Mouse (Mus musculus): ENCODE data around the gene Ncs1.

GRCm38 (mm10) chr2:31239833-31240232 lies 5.8 kb upstream of the Ncs1 start:
- no peak for TF ChIP-seq CTCF (IDR thresholded peaks at IDR 0.05; ENCODE audit: insufficient read depth, low read depth, low read length)
- no peak for TF ChIP-seq POLR2A (IDR thresholded peaks at IDR 0.05; ENCODE audit: insufficient read depth, low read depth, low read length)
